8 mouse cellular contexts compared by ENCODE assay signal in the genomic region with DNA sequence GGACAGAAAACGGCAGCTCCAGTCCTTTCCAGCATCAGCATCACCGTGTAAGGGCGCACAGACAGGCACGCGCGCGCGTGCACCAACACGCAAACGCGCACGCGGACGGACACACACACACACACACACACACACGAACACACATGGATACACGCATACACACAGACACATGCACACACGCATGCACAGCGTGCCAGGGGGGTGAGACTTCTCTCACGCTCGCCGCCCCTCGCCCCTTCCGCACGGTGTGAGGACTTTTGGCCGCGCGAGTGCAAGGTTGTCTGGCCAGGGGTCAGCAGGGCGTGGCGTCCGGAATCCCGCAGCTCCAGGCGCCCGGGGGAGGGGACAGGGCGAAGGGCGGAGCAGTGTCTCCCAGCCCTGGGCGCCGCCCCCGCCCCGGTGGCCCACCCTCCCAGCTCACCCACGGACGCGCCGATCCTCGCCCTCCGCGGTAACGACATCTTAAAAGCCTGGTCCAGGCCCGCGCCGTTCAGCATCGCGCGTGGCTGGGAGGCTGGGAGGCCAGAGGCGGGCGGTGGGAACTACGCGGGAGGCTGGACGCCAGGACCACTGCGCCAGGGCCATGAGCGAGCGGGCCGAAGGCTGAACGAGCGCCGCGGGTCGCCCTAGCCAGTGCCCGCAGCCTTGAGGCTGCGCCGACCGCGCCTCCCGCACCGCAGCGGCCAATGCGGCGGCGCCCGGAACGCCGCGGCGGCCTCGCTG. TPM values are rescaled to one million over a fixed set of nuclear protein-coding genes. Genes with fewer than 3 reads are reported as not detected.
DNase-seq lines count a peak whose midpoint lies in the region; ATAC-seq and TF ChIP-seq lines count a peak whose summit lies in the region.

No protein-coding gene starts in this region.

- H3K27me3 ChIP-seq in forebrain, postnatal 0 days (ENCODE audit: insufficient read depth, low read length) = no peaks in the 10 kb centered on the region
- H3K27me3 ChIP-seq in hindbrain, embryonic 15.5 days = 0 out of 2 replicates have a peak, but pooled peaks cover 4% of the 10 kb centered on the region

- H3K9ac ChIP-seq in forebrain, postnatal 0 days = peak overlapping the region; percentile 85
- H3K9ac ChIP-seq in hindbrain, embryonic 15.5 days = peak overlapping the region; percentile 86

- H3K36me3 ChIP-seq in forebrain, postnatal 0 days (ENCODE audit: insufficient read depth) = 0 out of 2 replicates have a peak, but pooled peaks cover 4% of the 10 kb centered on the region
- H3K36me3 ChIP-seq in hindbrain, embryonic 15.5 days = no peaks in the 10 kb centered on the region

- 3% methylated on average over 72 of the region's 84 CpGs for WGBS in forebrain, postnatal 0 days
- under 1% methylated on average over 83 of the region's 84 CpGs for WGBS in hindbrain, embryonic 15.5 days

- peaks cover 7% of the 10 kb centered on the region; the same call in 1 of the 2 replicates for H3K4me1 ChIP-seq in forebrain, postnatal 0 days (ENCODE audit: insufficient read depth)
- peaks cover 25% of the 10 kb centered on the region for H3K4me1 ChIP-seq in hindbrain, embryonic 15.5 days (replicated peaks)

- peak; percentile 86 for ATAC-seq in forebrain, postnatal 0 days
- ATAC-seq in hindbrain, embryonic 15.5 days (ENCODE audit: low FRiP score, low read depth) = peak; percentile 88

- peak overlapping the region; percentile 87 for H3K27ac ChIP-seq in forebrain, postnatal 0 days (ENCODE audit: low read depth, low read length)
- peak overlapping the region; percentile 91 for H3K27ac ChIP-seq in hindbrain, embryonic 15.5 days (replicated peaks)

- TF ChIP-seq CTCF in forebrain, postnatal 0 days (IDR thresholded peaks at IDR 0.05; ENCODE audit: low read depth) = no peak

- H3K4me3 ChIP-seq in forebrain, postnatal 0 days (ENCODE audit: low read depth, low read length) = peak overlapping the region; percentile 61
- H3K4me3 ChIP-seq in hindbrain, embryonic 15.5 days = peak overlapping the region; percentile 71

- H3K4me2 ChIP-seq in forebrain, postnatal 0 days (ENCODE audit: low read depth) = peak overlapping the region; percentile 86
- H3K4me2 ChIP-seq in hindbrain, embryonic 15.5 days = peak overlapping the region; percentile 77

- H3K9me3 ChIP-seq in forebrain, postnatal 0 days (ENCODE audit: low read length) = no peaks in the 10 kb centered on the region
- no peaks in the 10 kb centered on the region for H3K9me3 ChIP-seq in hindbrain, embryonic 15.5 days

- DNase-seq in WW6 (ENCODE audit: low read depth, low spot score) (peak; percentile 7), MN1 (ENCODE audit: low spot score) (no peak)
- DNase-seq in cerebellum, adult 11-12 months = peak; percentile 78
- DNase-seq in forebrain, postnatal 0 days = peak; percentile 88
- DNase-seq in left cerebral cortex, adult 11 months (ENCODE audit: low spot score) = peak; percentile 51
- DNase-seq in lung, postnatal 14 days = peak; percentile 11
- DNase-seq in retina, postnatal 7 days (ENCODE audit: low read depth, low spot score) = peak; percentile 64

RNA-seq across cellular contexts. Expression of a gene that starts 19.9 kb away (rescaled TPM):
- 33.6 and 41.9 TPM in 2 replicates for total RNA-seq in forebrain, postnatal 0 days (2014; rRNA removed)
- 18.3 and 38.0 TPM in 2 replicates for polyA plus RNA-seq in forebrain, postnatal 0 days (2015; fragmentation: Nextera tagmentation; extraction: Ambion mirVana)
- polyA plus RNA-seq in hindbrain, embryonic 15.5 days (2015; fragmentation: Nextera tagmentation; extraction: Ambion mirVana) = 42.8 and 46.8 TPM in 2 replicates
